ENCODE assay signal across 27 mouse cellular contexts in genomic region chr8:72712569-72712968, GRCm38 (mm10). TPM values are rescaled to one million over a fixed set of nuclear protein-coding genes. Genes with fewer than 3 reads are reported as not detected.
DNase-seq lines count a peak whose midpoint lies in the region; ATAC-seq lines count a peak whose summit lies in the region.
"Had no signal": no experiment of that assay in that cellular context is flagged by ENCODE, and none has a peak within 500 bp of the region (broad histone marks: within the 10 kb centered on the region; RNA-seq: fewer than 3 reads in every experiment).

No protein-coding gene starts in this region.

- no peak overlapping the region for H3K4me2 ChIP-seq in midbrain, embryonic 13.5 days (replicated peaks)
- H3K4me2 ChIP-seq in midbrain, embryonic 16.5 days (ENCODE audit: low read length), result no peak overlapping the region
- H3K4me2 ChIP-seq in intestine, embryonic 16.5 days (ENCODE audit: low read depth, low read length), result no peak overlapping the region
- H3K4me2 ChIP-seq: heart, embryonic 15.5 days; hindbrain, embryonic 13.5 days; stomach, embryonic 15.5 days had no signal

- no peak overlapping the region for H3K4me3 ChIP-seq in midbrain, embryonic 13.5 days (replicated peaks)
- no peak overlapping the region for H3K4me3 ChIP-seq in midbrain, embryonic 16.5 days (ENCODE audit: low read depth, low read length)
- no peak overlapping the region for H3K4me3 ChIP-seq in intestine, embryonic 16.5 days (ENCODE audit: low read length)
- H3K4me3 ChIP-seq: erythroblast, embryonic 14.5 days; heart, embryonic 10.5 days; heart, embryonic 15.5 days; hindbrain, embryonic 13.5 days; megakaryocyte, embryonic 14.5 days; stomach, embryonic 15.5 days had no signal

- DNase-seq in embryo, embryonic 10 days (ENCODE audit: low spot score), result peak; percentile 20
- DNase-seq in embryo, embryonic 9.5 days (ENCODE audit: extremely low spot score), result no peak
- DNase-seq in spleen, postnatal 36 days (ENCODE audit: low spot score in 2 of 2), result no peak
- DNase-seq: adrenal gland, postnatal 10 days; cerebellum, adult 8-10 months; cerebellum, postnatal 25 days; gastrocnemius, postnatal 10 days; kidney, adult 9 months; kidney, postnatal 14 days; liver; lung, adult 2 months; lung, postnatal 14 days had no signal

- no peak overlapping the region for H3K9ac ChIP-seq in midbrain, embryonic 13.5 days (replicated peaks)
- H3K9ac ChIP-seq in midbrain, embryonic 16.5 days (ENCODE audit: low read depth, low read length), result no peak overlapping the region
- H3K9ac ChIP-seq in intestine, embryonic 16.5 days (ENCODE audit: low read depth, low read length), result no peak overlapping the region
- H3K9ac ChIP-seq: heart, embryonic 15.5 days; hindbrain, embryonic 13.5 days; liver, embryonic 14.5 days; stomach, embryonic 15.5 days had no signal

- H3K36me3 ChIP-seq in midbrain, embryonic 13.5 days, result no peaks in the 10 kb centered on the region
- no peaks in the 10 kb centered on the region for H3K36me3 ChIP-seq in midbrain, embryonic 16.5 days (ENCODE audit: control insufficient read depth, insufficient read depth, low read length)
- H3K36me3 ChIP-seq in intestine, embryonic 16.5 days (ENCODE audit: control insufficient read depth, insufficient read depth, low read length), result no peaks in the 10 kb centered on the region
- H3K36me3 ChIP-seq: heart, embryonic 10.5 days; heart, embryonic 15.5 days; hindbrain, embryonic 13.5 days; stomach, embryonic 15.5 days had no signal

- H3K4me1 ChIP-seq in midbrain, embryonic 13.5 days (replicated peaks), result no peaks in the 10 kb centered on the region
- no peaks in the 10 kb centered on the region for H3K4me1 ChIP-seq in midbrain, embryonic 16.5 days (ENCODE audit: control insufficient read depth, insufficient read depth, low read length)
- no peaks in the 10 kb centered on the region for H3K4me1 ChIP-seq in intestine, embryonic 16.5 days (ENCODE audit: control insufficient read depth, insufficient read depth, low read length)
- H3K4me1 ChIP-seq: heart, embryonic 10.5 days; heart, embryonic 15.5 days; hindbrain, embryonic 13.5 days; stomach, embryonic 15.5 days had no signal

- H3K27me3 ChIP-seq in midbrain, embryonic 13.5 days, result no peaks in the 10 kb centered on the region
- H3K27me3 ChIP-seq in midbrain, embryonic 16.5 days (ENCODE audit: control insufficient read depth, insufficient read depth, low read depth, low read length), result no peaks in the 10 kb centered on the region
- no peaks in the 10 kb centered on the region for H3K27me3 ChIP-seq in intestine, embryonic 16.5 days (replicated peaks; ENCODE audit: control insufficient read depth, insufficient read depth, low read length)
- H3K27me3 ChIP-seq: CH12.LX; heart, embryonic 15.5 days; hindbrain, embryonic 13.5 days; stomach, embryonic 15.5 days had no signal

- WGBS in midbrain, embryonic 13.5 days, result 42% methylated on average over 6 of the region's 6 CpGs
- WGBS in midbrain, embryonic 16.5 days, result 30% methylated on average over 6 of the region's 6 CpGs
- 63% methylated on average over 6 of the region's 6 CpGs for WGBS in intestine, embryonic 16.5 days

- ATAC-seq in midbrain, embryonic 13.5 days, result 0 out of 2 replicates have a peak, but pooled peaks have one; percentile 24
- ATAC-seq in midbrain, embryonic 16.5 days, result no peak
- ATAC-seq in monocyte, adult 5-6 weeks (replicated peaks; ENCODE audit: insufficient number of reproducible peaks, low FRiP score, low TSS enrichment, poor library complexity, severe bottlenecking), result 0 out of 2 replicates have a peak, but pooled peaks have one; percentile 40
- no peak for ATAC-seq in intestine, embryonic 16.5 days
- ATAC-seq: forebrain, embryonic 16.5 days; intestine, postnatal 0 days had no signal

- H3K9me3 ChIP-seq in midbrain, embryonic 13.5 days, result no peaks in the 10 kb centered on the region
- no peaks in the 10 kb centered on the region for H3K9me3 ChIP-seq in midbrain, embryonic 16.5 days (replicated peaks; ENCODE audit: control insufficient read depth, low read length, poor library complexity, severe bottlenecking)
- H3K9me3 ChIP-seq in intestine, embryonic 16.5 days (ENCODE audit: control insufficient read depth, low read length), result no peaks in the 10 kb centered on the region
- H3K9me3 ChIP-seq: heart, embryonic 10.5 days; heart, embryonic 15.5 days; hindbrain, embryonic 13.5 days; megakaryocyte, embryonic 14.5 days; stomach, embryonic 15.5 days had no signal

- no peak overlapping the region for H3K27ac ChIP-seq in midbrain, embryonic 13.5 days
- H3K27ac ChIP-seq in midbrain, embryonic 16.5 days (ENCODE audit: low read length), result no peak overlapping the region
- H3K27ac ChIP-seq in intestine, embryonic 16.5 days (ENCODE audit: low read length), result no peak overlapping the region
- H3K27ac ChIP-seq: heart, embryonic 10.5 days; heart, embryonic 15.5 days; hindbrain, embryonic 13.5 days; liver, embryonic 14.5 days; stomach, embryonic 15.5 days had no signal

RNA-seq across cellular contexts. Expression of gene Sin3b, which starts 10.5 kb away (rescaled TPM):
- polyA plus RNA-seq in midbrain, embryonic 13.5 days (2015; fragmentation: Nextera tagmentation; extraction: Ambion mirVana), result 176 and 182 TPM in 2 replicates
- 173 and 175 TPM in 2 replicates for polyA plus RNA-seq in midbrain, embryonic 16.5 days (2015; fragmentation: Nextera tagmentation; extraction: Ambion mirVana)
- 122 to 164 TPM (median 146 TPM) in 3 replicates for total RNA-seq in monocyte, adult 5-6 weeks (2017)
- polyA plus RNA-seq in intestine, embryonic 16.5 days (2015; fragmentation: Nextera tagmentation; extraction: Ambion mirVana), result 130 and 141 TPM in 2 replicates

RNA-seq across cellular contexts. Expression of gene F2rl3, which starts 49.1 kb away (rescaled TPM):
- polyA plus RNA-seq in midbrain, embryonic 13.5 days (2015; fragmentation: Nextera tagmentation; extraction: Ambion mirVana), result 0.30 and 0.40 TPM in 2 replicates
- 0.39 and 0.48 TPM in 2 replicates for polyA plus RNA-seq in midbrain, embryonic 16.5 days (2015; fragmentation: Nextera tagmentation; extraction: Ambion mirVana)
- 1.6 TPM in 1 of 3 replicates, not detected in the others for total RNA-seq in monocyte, adult 5-6 weeks (2017)
- polyA plus RNA-seq in intestine, embryonic 16.5 days (2015; fragmentation: Nextera tagmentation; extraction: Ambion mirVana), result 3.9 and 4.7 TPM in 2 replicates
- total RNA-seq: left cerebral cortex, postnatal 14 days had no signal

Comparison
In these comparisons a context has a peak if more than half of its experiments do, and no peak if none do; other contexts are left out.
1. ATAC-seq: peak in midbrain, embryonic 13.5 days (single experiment) and monocyte, adult 5-6 weeks (single experiment); none in midbrain, embryonic 16.5 days (single experiment) and intestine, embryonic 16.5 days (single experiment).